Mouse (Mus musculus) MEL (cell line): Measurements from ENCODE around the gene N4bp2l1. TPM values are rescaled to one million over a fixed set of nuclear protein-coding genes. Genes with fewer than 3 reads are reported as not detected.
"Not testable (repeated sequence)": the region's sequence is repeated elsewhere in the genome, so short reads cannot be mapped to it uniquely, and the experiment has no call there.

Experiments
- DNase-seq: peaks from one replicate; pipeline ENCODE4 v3.0.0; 2011; ENCODE audit warnings: low read depth, low spot score
- H3K27ac ChIP-seq: 2 replicates; pipeline ENCODE4 v1.5.1; 2012; ENCODE audit warnings: low read depth, mild to moderate bottlenecking, control low read depth, low read length, moderate library complexity; ENCODE audit not compliant: control insufficient read depth
- H3K27me3 ChIP-seq, 2 experiments: fragments of 150-350 bp in 1 of 2; sonication (generic) in 1 of 2; 2 replicates each; pipeline ENCODE4 v1.6.1; 2012; ENCODE audit warnings: low read length in 2 of 2, mild to moderate bottlenecking in 2 of 2, improper control_type of control experiment in 1 of 2, moderate library complexity in 1 of 2; ENCODE audit not compliant: insufficient read depth in 2 of 2, control insufficient read depth in 1 of 2
- H3K36me3 ChIP-seq, 2 experiments: 2 replicates each; pipeline ENCODE4 v1.6.1; 2012 to 2014; ENCODE audit warnings: low read length in 2 of 2, improper control_type of control experiment in 1 of 2, inconsistent platforms in 1 of 2, mild to moderate bottlenecking in 1 of 2; ENCODE audit not compliant: insufficient read depth in 2 of 2, control insufficient read depth in 1 of 2
- H3K4me1 ChIP-seq, 2 experiments: fragments of 150-350 bp in 1 of 2; sonication (generic) in 1 of 2; 2 replicates each; pipeline ENCODE4 v1.6.1; 2012; ENCODE audit warnings: low read length in 2 of 2, improper control_type of control experiment in 1 of 2, mild to moderate bottlenecking in 1 of 2; ENCODE audit not compliant: insufficient read depth in 2 of 2, control insufficient read depth in 1 of 2
- H3K4me3 ChIP-seq, 2 experiments: fragments of 150-350 bp in 1 of 2; sonication (generic) in 1 of 2; 2 replicates each; pipeline ENCODE4 v1.5.1; 2012; ENCODE audit warnings: low read depth in 2 of 2, low read length in 2 of 2, mild to moderate bottlenecking in 2 of 2, moderate library complexity in 2 of 2, control low read depth in 1 of 2, improper control_type of control experiment in 1 of 2; ENCODE audit not compliant: control insufficient read depth in 1 of 2, insufficient read depth in 1 of 2
- H3K79me2 ChIP-seq: 2 replicates; pipeline ENCODE4 v1.6.1; 2012; ENCODE audit warnings: mild to moderate bottlenecking, low read length, moderate library complexity; ENCODE audit not compliant: control insufficient read depth, poor library complexity, insufficient read depth
- H3K9ac ChIP-seq: 2 replicates; pipeline ENCODE4 v1.6.1; 2012; ENCODE audit warnings: low read depth, mild to moderate bottlenecking, control low read depth, low read length, moderate library complexity; ENCODE audit not compliant: control insufficient read depth, poor library complexity, severe bottlenecking
- H3K9me3 ChIP-seq: fragments of 150-350 bp; sonication (generic); replicated peaks from 2 replicates; pipeline ENCODE4 v1.6.1; 2012; ENCODE audit warnings: mild to moderate bottlenecking, low read length, improper control_type of control experiment, moderate library complexity; ENCODE audit not compliant: insufficient read depth
- CHD2 ChIP-seq: IDR thresholded peaks from 2 replicates; pipeline ENCODE4 v1.6.1; 2011; ENCODE audit warnings: low read length, improper control_type of control experiment
- CTCF ChIP-seq, 3 experiments: IDR thresholded peaks in 2 of 3; conservative IDR thresholded peaks in 1 of 3; 2 replicates each; pipeline ENCODE4 v1.5.1; 2011 to 2012; ENCODE audit warnings: low read length in 3 of 3, low read depth in 2 of 3, mild to moderate bottlenecking in 2 of 3, improper control_type of control experiment in 1 of 3, inconsistent platforms in 1 of 3, mixed read lengths in 1 of 3, moderate library complexity in 1 of 3; ENCODE audit not compliant: control insufficient read depth in 1 of 3, insufficient read depth in 1 of 3, poor library complexity in 1 of 3, severe bottlenecking in 1 of 3
- E2F4 ChIP-seq: IDR thresholded peaks from 2 replicates; pipeline ENCODE4 v1.6.1; 2011; ENCODE audit warnings: low read depth, low read length, improper control_type of control experiment, borderline replicate concordance
- EP300 ChIP-seq, 2 experiments: IDR thresholded peaks; 2 replicates each; pipeline ENCODE4 v1.6.1; 2011; ENCODE audit warnings: improper control_type of control experiment in 2 of 2, low read length in 2 of 2, low read depth in 1 of 2, mild to moderate bottlenecking in 1 of 2
- GATA1 ChIP-seq: IDR thresholded peaks from 2 replicates; pipeline ENCODE4 v1.6.1; 2011; ENCODE audit warnings: low read depth, low read length, improper control_type of control experiment
- MAX ChIP-seq: IDR thresholded peaks from 2 replicates; pipeline ENCODE4 v1.6.1; 2011; ENCODE audit warnings: low read length, improper control_type of control experiment
- MAZ ChIP-seq: IDR thresholded peaks from 2 replicates; pipeline ENCODE4 v1.6.1; 2012; ENCODE audit warnings: low read depth, mild to moderate bottlenecking, inconsistent platforms, low read length, improper control_type of control experiment
- MEF2A ChIP-seq: IDR thresholded peaks from 2 replicates; pipeline ENCODE4 v1.6.1; 2014; ENCODE audit warnings: low read depth, mild to moderate bottlenecking, inconsistent platforms, low read length, improper control_type of control experiment; ENCODE audit not compliant: poor library complexity, insufficient replicate concordance, severe bottlenecking; ENCODE audit errors: extremely low read depth
- MXI1 ChIP-seq: IDR thresholded peaks from 2 replicates; pipeline ENCODE4 v1.6.1; 2011; ENCODE audit warnings: mild to moderate bottlenecking, low read depth, low read length, improper control_type of control experiment
- MYB ChIP-seq: IDR thresholded peaks from 2 replicates; pipeline ENCODE4 v1.6.1; 2011; ENCODE audit warnings: mild to moderate bottlenecking, low read depth, low read length, improper control_type of control experiment
- MYC ChIP-seq: IDR thresholded peaks from 2 replicates; pipeline ENCODE4 v1.6.1; 2011; ENCODE audit warnings: low read depth, mild to moderate bottlenecking, low read length, improper control_type of control experiment, moderate library complexity
- POLR2A ChIP-seq, 2 experiments: IDR thresholded peaks; 2 replicates each; pipeline ENCODE4 v1.6.1; 2011 to 2012; ENCODE audit warnings: low read length in 2 of 2, mild to moderate bottlenecking in 2 of 2, control low read depth in 1 of 2, improper control_type of control experiment in 1 of 2, low read depth in 1 of 2, moderate library complexity in 1 of 2; ENCODE audit not compliant: control insufficient read depth in 1 of 2, insufficient read depth in 1 of 2, poor library complexity in 1 of 2
- SIN3A ChIP-seq: IDR thresholded peaks from 2 replicates; pipeline ENCODE4 v1.6.1; 2012; ENCODE audit warnings: low read length, improper control_type of control experiment, inconsistent platforms
- TAL1 ChIP-seq: IDR thresholded peaks from 2 replicates; pipeline ENCODE4 v1.6.1; 2012; ENCODE audit warnings: mild to moderate bottlenecking, inconsistent platforms, low read length, moderate library complexity, mixed read lengths
- TCF12 ChIP-seq: IDR thresholded peaks from 2 replicates; pipeline ENCODE4 v1.6.1; 2014; ENCODE audit warnings: low read depth, mild to moderate bottlenecking, inconsistent platforms, low read length, improper control_type of control experiment, moderate library complexity
- ZC3H11A ChIP-seq: IDR thresholded peaks from 2 replicates; pipeline ENCODE4 v1.6.1; 2012; ENCODE audit warnings: low read depth, mild to moderate bottlenecking, inconsistent platforms, low read length, improper control_type of control experiment
- ZNF384 ChIP-seq: IDR thresholded peaks from 2 replicates; pipeline ENCODE4 v1.6.1; 2012; ENCODE audit warnings: low read depth, mild to moderate bottlenecking, inconsistent platforms, low read length, improper control_type of control experiment
- polyA plus RNA-seq, 2 experiments: library from polyadenylated mRNA; stranded (reverse) in 1 of 2; unstranded in 1 of 2; fragments of >175 nt in 1 of 2; fragments of >200 nt in 1 of 2; gene quantifications; 2 replicates each; pipeline versions ENCODE4 v1.2.1 to v1.2.4; 2012; ENCODE audit warnings: low replicate concordance in 2 of 2, low read depth in 1 of 2; ENCODE audit not compliant: insufficient read length in 2 of 2, insufficient read depth in 1 of 2, missing spikeins in 1 of 2
- total RNA-seq: library from RNA; depleted of rRNA; stranded (reverse); fragments of 300-350 nt; gene quantifications from 2 replicates; pipeline ENCODE4 v1.2.3, GENCODE M21; 2012

N4bp2l1 gene
- total and polyA plus RNA-seq, 3 experiments: 2.6 to 15.0 TPM; not detected in 1

DNA sequence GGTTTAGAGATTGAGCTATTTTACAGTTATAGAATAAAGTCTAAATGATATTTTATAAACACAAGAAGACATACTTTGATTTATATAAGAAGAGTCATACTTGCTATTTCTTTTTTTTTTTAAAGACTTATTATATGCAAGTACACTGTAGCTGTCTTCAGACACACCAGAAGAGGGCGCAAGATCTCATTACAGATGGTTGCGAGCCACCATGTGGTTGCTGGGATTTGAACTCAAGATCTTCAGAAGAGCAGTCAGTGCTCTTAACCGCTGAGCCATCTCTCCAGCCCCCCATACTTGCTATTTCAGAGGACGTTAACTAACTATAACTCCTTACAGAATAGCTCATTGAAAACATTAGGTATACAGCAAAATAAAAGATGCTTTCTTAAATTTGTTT lies 46.4 kb upstream of the N4bp2l1 start:
- peaks cover 0 to 27% of the 10 kb centered on the region in 2 experiments; a peak in 3 of 4 replicates for H3K4me1 ChIP-seq
- H3K79me2 ChIP-seq, H3K9ac ChIP-seq, H3K9me3 ChIP-seq, H3K27ac ChIP-seq, H3K4me3 ChIP-seq, DNase-seq, H3K27me3 ChIP-seq: not testable (repeated sequence)
- H3K36me3 ChIP-seq: peaks cover 34 to 84% of the 10 kb centered on the region in 2 experiments
- 0 out of 2 replicates have a peak, but pooled peaks have one; percentile 5 for TF ChIP-seq ZNF384
- TF ChIP-seq CTCF (IDR thresholded peaks at IDR 0.05 in 2 of 3, conservative IDR thresholded peaks at IDR 0.05 in 1 of 3; ENCODE audit: control insufficient read depth in 1 of 3, insufficient read depth in 1 of 3, low read depth in 2 of 3, low read length in 3 of 3, poor library complexity in 1 of 3, severe bottlenecking in 1 of 3): peak in 1 of 3 experiments; percentile 27; a peak in 2 of 6 replicates

DNA sequence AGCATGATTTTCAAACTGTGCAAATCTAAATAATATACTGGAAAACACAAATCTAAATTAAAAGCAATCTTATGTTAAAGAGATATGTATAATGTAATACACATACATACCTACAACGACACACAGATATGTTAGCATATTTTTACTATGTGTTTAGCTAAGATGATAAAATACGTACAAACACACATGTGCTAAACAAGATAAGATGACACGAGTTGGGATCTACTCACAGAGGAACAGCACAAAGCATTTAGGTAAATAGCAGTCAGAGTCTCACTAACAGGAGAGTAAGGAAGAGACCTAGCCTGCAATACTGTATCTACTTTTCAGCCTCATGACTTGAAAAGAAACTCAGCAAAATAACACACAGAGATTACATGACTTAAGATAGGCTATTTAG lies 44.5 kb upstream of the N4bp2l1 start:
- Histone ChIP-seq H3K27ac (no peak overlapping the region), H3K9me3 (no peaks in the 10 kb centered on the region), H3K4me3 (no peak overlapping the region), H3K79me2 (peaks cover 3% of the 10 kb centered on the region; the same call in 1 of the 2 replicates), H3K9ac (no peak overlapping the region), H3K4me1 (peaks cover 0 to 20% of the 10 kb centered on the region in 2 experiments; a peak in 3 of 4 replicates), H3K27me3 (no peaks in the 10 kb centered on the region), H3K36me3 (peaks cover 29 to 78% of the 10 kb centered on the region in 2 experiments)
- DNase-seq: no peak
- no peak for TF ChIP-seq MEF2A
- no peak; the same call in 1 of the 2 replicates for TF ChIP-seq MXI1
- TF ChIP-seq POLR2A (IDR thresholded peaks at IDR 0.05; ENCODE audit: control insufficient read depth in 1 of 2, insufficient read depth in 1 of 2, low read depth in 1 of 2, low read length in 2 of 2, poor library complexity in 1 of 2): peak in 1 of 2 experiments; percentile 22; a peak in 1 of 4 replicates
- TF ChIP-seq MYC: no peak
- no peak for TF ChIP-seq E2F4
- no peak for TF ChIP-seq TAL1
- TF ChIP-seq GATA1: peak; percentile 40; the same call in 1 of the 2 replicates
- TF ChIP-seq EP300 (IDR thresholded peaks at IDR 0.05; ENCODE audit: low read depth in 1 of 2, low read length in 2 of 2): peak; percentile 42 to 62; a peak in 2 of 4 replicates
- no peak for TF ChIP-seq MAZ
- TF ChIP-seq MYB: no peak
- no peak for TF ChIP-seq ZC3H11A
- TF ChIP-seq MAX: no peak
- TF ChIP-seq CHD2: no peak
- TF ChIP-seq TCF12: peak; percentile 21; the same call in 1 of the 2 replicates
- peak; percentile 51; the same call in 1 of the 2 replicates for TF ChIP-seq SIN3A
